Mouse (Mus musculus) embryonic facial prominence, embryonic 11.5 days (tissue): ENCODE data around the gene Gm42906. TPM values are rescaled to one million over a fixed set of nuclear protein-coding genes. Genes with fewer than 3 reads are reported as not detected.

Experiments used
- ATAC-seq: fragments of 200-750 bp; cut with Nextera tagmentation; replicated peaks from 2 replicates; pipeline ENCODE4 v1.8.0; 2017; ENCODE audit warnings: low read depth; ENCODE audit not compliant: insufficient number of reproducible peaks, low FRiP score, low TSS enrichment
- DNase-seq: peaks from one replicate; pipeline ENCODE4 v3.0.0-alpha.2; 2015; ENCODE audit warnings: low spot score
- H3K27ac ChIP-seq: fragments of 300-500 bp; sonication (generic); replicated peaks from 2 replicates; pipeline ENCODE4 v1.5.1; 2014; ENCODE audit warnings: mild to moderate bottlenecking, low read depth, low read length, control low read depth
- H3K27me3 ChIP-seq: fragments of 300-500 bp; sonication (generic); 2 replicates; pipeline ENCODE4 v1.6.1; 2014; ENCODE audit warnings: mild to moderate bottlenecking, low read length, moderate library complexity, mixed read lengths; ENCODE audit not compliant: control insufficient read depth, insufficient read depth
- H3K36me3 ChIP-seq: fragments of 300-500 bp; sonication (generic); replicated peaks from 2 replicates; pipeline ENCODE4 v1.6.1; 2014; ENCODE audit warnings: low read depth, mild to moderate bottlenecking, low read length, moderate library complexity, mixed read lengths; ENCODE audit not compliant: control insufficient read depth, insufficient read depth
- H3K4me1 ChIP-seq: fragments of 300-500 bp; sonication (generic); 2 replicates; pipeline ENCODE4 v1.6.1; 2014; ENCODE audit warnings: low read length, mixed read lengths; ENCODE audit not compliant: control insufficient read depth, insufficient read depth
- H3K4me2 ChIP-seq: fragments of 300-500 bp; sonication (generic); 2 replicates; pipeline ENCODE4 v1.6.1; 2014; ENCODE audit warnings: low read depth, mild to moderate bottlenecking, control low read depth, low read length, moderate library complexity
- H3K4me3 ChIP-seq: fragments of 300-500 bp; sonication (generic); 2 replicates; pipeline ENCODE4 v1.5.1; 2014; ENCODE audit warnings: low read depth, low read length, control low read depth
- H3K9ac ChIP-seq: fragments of 300-500 bp; sonication (generic); replicated peaks from 2 replicates; pipeline ENCODE4 v1.6.1; 2014; ENCODE audit warnings: mild to moderate bottlenecking, control low read depth, low read length
- H3K9me3 ChIP-seq: fragments of 300-500 bp; sonication (generic); replicated peaks from 2 replicates; pipeline ENCODE4 v1.6.1; 2016; ENCODE audit warnings: mild to moderate bottlenecking, low read length, inconsistent platforms, mixed read lengths; ENCODE audit not compliant: control insufficient read depth
- WGBS: fragments of 180-500 bp; shearing (Covaris S2); extraction: QIAGEN DNeasy Blood & Tissue Kit; methylation state at CpG from one replicate; pipeline ENCODE4 v1.1.7; 2014; 5-methylcytosine and 5-hydroxymethylcytosine counted together
- polyA plus RNA-seq: library from polyadenylated mRNA; unstranded; fragments of >200 nt; fragmentation: Nextera tagmentation; extraction: Ambion mirVana; gene quantifications from 2 replicates; pipeline ENCODE4 v1.2.1, GENCODE M21; 2014

Gm42906 gene
- polyA plus RNA-seq, 1 experiment from 2014 or later = not detected

DNA sequence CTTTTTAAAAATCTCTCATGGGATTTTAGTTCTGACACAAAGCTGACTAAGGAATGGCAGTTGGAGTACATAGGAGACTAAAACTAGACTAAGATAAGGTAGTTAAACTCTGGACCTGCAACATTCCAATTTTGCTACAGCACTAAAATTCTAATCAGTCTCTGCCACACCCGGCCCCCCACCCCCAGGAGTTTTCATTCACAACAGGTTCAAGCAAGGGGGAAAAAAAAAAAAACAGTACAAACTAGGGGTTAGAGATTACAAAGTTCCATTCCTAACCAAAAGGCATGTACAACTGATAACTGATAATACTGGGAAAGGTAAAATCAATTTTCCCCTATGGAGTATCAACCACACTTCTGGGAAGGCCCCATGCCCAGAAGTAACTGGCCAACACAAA lies 60.6 kb downstream of the Gm42906 start:
- ATAC-seq = no peak

DNA sequence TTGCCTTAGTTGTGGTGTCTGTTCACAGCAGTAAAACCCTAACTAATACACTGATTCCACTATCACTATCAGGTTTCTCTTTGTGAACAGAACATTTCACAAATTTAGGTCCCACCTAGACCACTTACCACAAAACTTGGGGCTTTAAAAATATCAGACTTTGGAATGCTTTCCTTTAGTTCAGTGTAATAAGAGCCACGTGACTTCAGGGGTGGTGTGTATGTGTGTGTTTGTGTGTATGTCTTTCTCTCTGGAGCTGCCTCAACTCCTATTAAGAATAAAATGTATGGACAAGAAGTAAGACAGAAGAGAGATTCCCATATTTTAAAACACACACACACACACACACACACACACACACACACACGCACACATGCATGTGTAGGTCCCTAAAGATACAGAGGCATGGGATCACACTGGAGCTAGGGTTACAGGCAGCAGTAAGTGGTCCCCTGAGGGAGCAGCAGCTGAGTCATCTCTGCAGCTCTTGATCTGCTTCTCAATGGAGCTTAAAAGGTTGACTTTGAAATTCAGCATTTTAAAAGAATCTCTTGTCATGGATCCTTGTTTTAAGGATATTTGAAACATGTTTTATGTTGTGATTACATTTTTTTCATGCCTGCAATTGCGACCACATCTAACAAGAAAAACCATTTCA lies 64.5 kb downstream of the Gm42906 start:
- WGBS = 85% methylated on average over 3 of the region's 3 CpGs

More for the DNA sequence above, 60.6 kb downstream of the Gm42906 start:
- H3K4me2 ChIP-seq = 0 out of 2 replicates have a peak overlapping the region, but pooled peaks have one; percentile 45
- H3K9ac ChIP-seq = no peak overlapping the region
- H3K4me3 ChIP-seq = no peak overlapping the region
- H3K27ac ChIP-seq = no peak overlapping the region
- H3K9me3 ChIP-seq = no peaks in the 10 kb centered on the region
- no peaks in the 10 kb centered on the region for H3K4me1 ChIP-seq
- no peaks in the 10 kb centered on the region for H3K27me3 ChIP-seq
- WGBS = 88% methylated on average over 1 of the region's 1 CpGs
- no peaks in the 10 kb centered on the region for H3K36me3 ChIP-seq
- no peak for DNase-seq

GRCm38 (mm10) chr5:151349616-151350015 lies 78.3 kb downstream of the Gm42906 start:
- Histone ChIP-seq H3K36me3 (no peaks in the 10 kb centered on the region), H3K4me1 (no peaks in the 10 kb centered on the region), H3K9me3 (no peaks in the 10 kb centered on the region), H3K27me3 (no peaks in the 10 kb centered on the region), H3K9ac (no peak overlapping the region), H3K4me3 (no peak overlapping the region), H3K4me2 (no peak overlapping the region), H3K27ac (no peak overlapping the region)
- WGBS = 84% methylated on average over 1 of the region's 1 CpGs
- ATAC-seq (no peak), DNase-seq (no peak)

More for the DNA sequence above, 64.5 kb downstream of the Gm42906 start:
- Histone ChIP-seq H3K4me1 (no peaks in the 10 kb centered on the region), H3K9ac (no peak overlapping the region), H3K4me3 (no peak overlapping the region), H3K9me3 (no peaks in the 10 kb centered on the region), H3K36me3 (no peaks in the 10 kb centered on the region), H3K27me3 (no peaks in the 10 kb centered on the region), H3K27ac (no peak overlapping the region), H3K4me2 (no peak overlapping the region)
- DNase-seq (no peak), ATAC-seq (no peak)

DNA sequence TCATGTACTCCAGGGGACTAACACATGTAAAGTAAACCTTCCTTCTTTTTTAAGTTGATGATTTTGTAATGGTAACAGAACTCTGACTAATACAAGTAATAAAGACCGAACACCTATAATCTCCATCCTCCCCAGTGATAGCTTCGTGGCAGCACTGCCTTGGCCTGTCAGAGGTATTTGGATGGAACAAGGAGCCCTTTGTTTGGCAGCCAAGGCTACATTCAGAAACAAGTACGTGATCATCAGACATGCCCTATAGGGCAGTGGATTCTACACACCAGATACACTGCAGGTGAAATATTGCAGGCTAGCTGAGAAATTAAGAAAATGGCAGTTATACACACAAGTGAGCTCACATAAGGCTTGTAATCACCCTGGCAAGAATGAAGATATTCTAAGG lies 79.5 kb downstream of the Gm42906 start:
- no peak overlapping the region for H3K9ac ChIP-seq
- no peak overlapping the region for H3K27ac ChIP-seq
- no peak overlapping the region for H3K4me2 ChIP-seq
- H3K27me3 ChIP-seq = no peaks in the 10 kb centered on the region
- no peak overlapping the region for H3K4me3 ChIP-seq
- DNase-seq (no peak), ATAC-seq (no peak)
- no peaks in the 10 kb centered on the region for H3K9me3 ChIP-seq
- no peaks in the 10 kb centered on the region for H3K4me1 ChIP-seq
- WGBS = 49% methylated on average over 3 of the region's 3 CpGs
- no peaks in the 10 kb centered on the region for H3K36me3 ChIP-seq

DNA sequence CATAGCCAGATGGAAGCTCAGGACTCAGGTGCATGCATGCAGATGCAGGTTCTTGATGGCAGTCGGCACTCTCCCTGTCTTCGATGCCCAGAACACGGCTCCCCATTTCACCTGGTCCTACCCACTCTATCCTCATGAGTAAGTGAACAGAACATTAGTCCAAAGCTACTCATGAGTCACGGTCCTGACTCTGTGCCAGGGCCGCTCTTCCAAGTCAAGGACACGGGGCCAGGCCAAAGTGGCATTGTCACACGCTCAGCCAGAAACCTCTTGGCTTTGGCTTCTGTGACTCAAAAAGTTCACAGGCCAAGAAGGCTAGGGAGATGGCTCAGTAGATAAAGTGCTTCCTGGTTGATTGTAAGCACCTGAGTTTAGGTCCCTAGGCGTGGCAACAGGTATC lies 81.3 kb downstream of the Gm42906 start:
- no peak for ATAC-seq
- Histone ChIP-seq H3K9ac (no peak overlapping the region), H3K4me2 (no peak overlapping the region), H3K27me3 (no peaks in the 10 kb centered on the region), H3K27ac (no peak overlapping the region), H3K4me3 (no peak overlapping the region), H3K36me3 (no peaks in the 10 kb centered on the region), H3K9me3 (no peaks in the 10 kb centered on the region), H3K4me1 (no peaks in the 10 kb centered on the region)
- WGBS = 92% methylated on average over 8 of the region's 8 CpGs
- DNase-seq = no peak

DNA sequence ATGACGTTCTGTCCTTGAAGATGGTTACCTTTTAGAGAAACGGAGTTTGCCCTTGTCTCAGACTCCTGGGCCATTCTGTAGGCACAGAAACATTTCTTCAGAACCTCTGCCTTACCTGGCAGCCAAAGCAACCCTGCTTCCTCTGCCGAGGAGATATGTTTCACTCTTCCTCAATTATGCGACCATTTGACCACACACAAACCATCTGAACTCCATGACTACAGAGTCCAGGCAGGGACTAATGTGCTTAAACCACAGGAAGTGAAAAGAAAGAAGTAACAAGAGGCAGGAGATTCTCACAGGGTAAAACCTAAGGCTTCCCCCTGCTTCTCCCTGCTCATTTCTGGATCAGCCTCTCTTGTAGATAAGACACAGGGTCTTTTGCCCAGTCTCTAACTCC lies 83.2 kb downstream of the Gm42906 start:
- H3K9ac ChIP-seq = no peak overlapping the region
- 74% methylated on average over 4 of the region's 4 CpGs for WGBS
- H3K4me2 ChIP-seq = no peak overlapping the region
- DNase-seq = no peak
- no peak for ATAC-seq
- no peaks in the 10 kb centered on the region for H3K4me1 ChIP-seq
- H3K9me3 ChIP-seq = no peaks in the 10 kb centered on the region
- no peaks in the 10 kb centered on the region for H3K27me3 ChIP-seq
- no peaks in the 10 kb centered on the region for H3K36me3 ChIP-seq
- H3K27ac ChIP-seq = no peak overlapping the region
- H3K4me3 ChIP-seq = no peak overlapping the region

DNA sequence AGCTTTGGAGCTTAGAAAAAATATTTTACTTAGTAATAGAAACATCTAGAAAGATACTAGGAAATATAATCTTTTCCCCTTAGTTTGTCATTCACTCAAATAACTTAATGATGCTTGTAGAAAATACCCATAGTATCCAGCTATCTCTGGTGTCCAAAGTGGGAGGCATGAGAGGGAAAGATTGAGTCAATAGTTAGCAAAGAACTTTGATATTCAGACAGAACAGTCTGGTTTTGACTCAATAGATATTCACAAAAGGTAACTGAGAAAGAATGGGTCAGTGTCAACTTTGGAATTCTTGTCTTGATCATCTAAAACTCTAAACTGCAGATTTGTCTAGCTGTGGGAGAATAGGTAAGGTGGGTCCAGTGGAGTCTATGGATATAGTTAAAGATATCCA lies 94.3 kb downstream of the Gm42906 start:
- no peaks in the 10 kb centered on the region for H3K36me3 ChIP-seq
- H3K4me2 ChIP-seq = no peak overlapping the region
- no peak overlapping the region for H3K4me3 ChIP-seq
- no peaks in the 10 kb centered on the region for H3K9me3 ChIP-seq
- ATAC-seq = no peak
- no peak overlapping the region for H3K27ac ChIP-seq
- no peak for DNase-seq
- no peaks in the 10 kb centered on the region for H3K4me1 ChIP-seq
- no peaks in the 10 kb centered on the region for H3K27me3 ChIP-seq
- H3K9ac ChIP-seq = no peak overlapping the region

GRCm38 (mm10) chr5:151333191-151333594 lies 94.8 kb downstream of the Gm42906 start:
- H3K36me3 ChIP-seq = no peaks in the 10 kb centered on the region
- H3K27ac ChIP-seq = no peak overlapping the region
- H3K9me3 ChIP-seq = no peaks in the 10 kb centered on the region
- ATAC-seq = no peak
- H3K4me2 ChIP-seq = no peak overlapping the region
- no peak for DNase-seq
- no peak overlapping the region for H3K9ac ChIP-seq
- H3K4me1 ChIP-seq = no peaks in the 10 kb centered on the region
- no peak overlapping the region for H3K4me3 ChIP-seq
- H3K27me3 ChIP-seq = no peaks in the 10 kb centered on the region
